Mouse (Mus musculus) intestine, postnatal 0 days (tissue): ENCODE data around the gene Rps6kl1. TPM values are rescaled to one million over a fixed set of nuclear protein-coding genes. Genes with fewer than 3 reads are reported as not detected.

Experiments used
- ATAC-seq: fragments of 200-750 bp; cut with Nextera tagmentation; 2 replicates; pipeline ENCODE4 v1.8.0; 2017; ENCODE audit warnings: mild to moderate bottlenecking, moderate TSS enrichment, moderate library complexity
- H3K27ac ChIP-seq: fragments of 300-500 bp; sonication (generic); 2 replicates; pipeline ENCODE4 v1.5.1; 2014; ENCODE audit warnings: mild to moderate bottlenecking, low read depth, low read length, moderate library complexity
- H3K27me3 ChIP-seq: fragments of 300-500 bp; sonication (generic); replicated peaks from 2 replicates; pipeline ENCODE4 v1.6.1; 2014; ENCODE audit warnings: low read length, mixed read lengths; ENCODE audit not compliant: control insufficient read depth, insufficient read depth
- H3K36me3 ChIP-seq: fragments of 300-500 bp; sonication (generic); 2 replicates; pipeline ENCODE4 v1.6.1; 2014; ENCODE audit warnings: mild to moderate bottlenecking, moderate library complexity; ENCODE audit not compliant: control insufficient read depth, insufficient read depth
- H3K4me1 ChIP-seq: fragments of 300-500 bp; sonication (generic); replicated peaks from 2 replicates; pipeline ENCODE4 v1.6.1; 2014; ENCODE audit warnings: antibody characterized with exemption, low read length, mixed read lengths; ENCODE audit not compliant: control insufficient read depth, insufficient read depth
- H3K4me2 ChIP-seq: fragments of 300-500 bp; sonication (generic); replicated peaks from 2 replicates; pipeline ENCODE4 v1.6.1; 2014; ENCODE audit warnings: low read depth, mild to moderate bottlenecking, moderate library complexity
- H3K4me3 ChIP-seq: fragments of 300-500 bp; sonication (generic); 2 replicates; pipeline ENCODE4 v1.5.1; 2014; ENCODE audit warnings: low read depth, low read length
- H3K9ac ChIP-seq: fragments of 300-500 bp; sonication (generic); 2 replicates; pipeline ENCODE4 v1.6.1; 2014; ENCODE audit warnings: mild to moderate bottlenecking, low read depth, low read length
- H3K9me3 ChIP-seq: fragments of 300-500 bp; sonication (generic); 2 replicates; pipeline ENCODE4 v1.6.1; 2016; ENCODE audit warnings: mixed run types; ENCODE audit not compliant: control insufficient read depth
- CTCF ChIP-seq: sonication (generic); IDR thresholded peaks from 2 replicates; pipeline ENCODE4 v1.5.1; 2016; ENCODE audit warnings: low read depth, mild to moderate bottlenecking, control low read depth, antibody characterized with exemption, moderate library complexity
- WGBS: fragments of 180-500 bp; shearing (Covaris S2); extraction: QIAGEN DNeasy Blood & Tissue Kit; methylation state at CpG from one replicate; pipeline ENCODE4 v1.1.7; 2014; 5-methylcytosine and 5-hydroxymethylcytosine counted together
- polyA plus RNA-seq: library from polyadenylated mRNA; unstranded; fragments of >200 nt; fragmentation: Nextera tagmentation; extraction: Ambion mirVana; gene quantifications from 2 replicates; pipeline ENCODE4 v1.2.1, GENCODE M21; 2015

Gene Rps6kl1
- polyA plus RNA-seq: 1.3 and 1.9 TPM in 2 replicates

DNA sequence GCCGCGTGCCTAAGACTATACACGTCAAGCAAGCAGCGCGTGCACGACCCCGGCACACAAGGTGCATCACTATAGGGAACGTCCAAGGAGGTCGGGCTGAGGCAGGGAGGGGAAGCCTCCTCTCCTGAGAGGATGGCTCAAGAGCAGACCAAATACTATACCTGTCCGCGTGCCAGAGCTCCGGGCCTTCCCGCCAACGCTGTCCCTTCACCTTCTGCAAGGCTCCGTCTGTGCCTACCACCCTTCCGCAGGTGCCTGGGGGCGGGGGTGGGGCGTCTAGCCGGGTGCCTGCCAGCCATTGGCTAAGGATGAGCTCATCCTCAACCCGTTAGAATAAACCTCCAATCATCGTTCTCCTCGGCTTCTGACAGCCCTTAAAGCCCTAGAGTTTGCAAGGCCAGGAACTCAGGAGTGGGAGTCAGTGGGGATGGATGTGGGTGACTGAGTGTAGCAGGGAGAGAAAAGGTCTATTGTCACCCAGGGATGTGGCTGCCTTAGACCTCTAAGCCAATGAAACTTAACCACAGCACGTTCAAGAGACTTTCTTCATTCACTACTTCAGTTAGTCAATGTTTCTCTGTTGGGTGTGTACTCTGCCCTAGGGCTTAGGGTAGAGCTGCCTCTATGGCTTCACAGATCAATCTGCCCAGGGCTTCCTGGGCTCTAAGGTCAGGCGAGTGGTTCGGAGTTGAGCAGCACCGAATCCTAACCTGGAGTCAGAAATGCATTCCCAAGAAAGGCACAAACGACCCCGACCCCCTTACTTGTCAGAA, at the start of gene Rps6kl1:
Gene Rps6kl1 (minus strand): TSS at position 263 of the 773 bp plus-strand sequence.
- Histone ChIP-seq H3K9me3 (no peaks in the 10 kb centered on the region), H3K4me2 (peak within 1 kb of the TSS; percentile 62), H3K27ac (no peak within 1 kb of the TSS), H3K9ac (no peak within 1 kb of the TSS), H3K36me3 (no peaks in the 10 kb centered on the region), H3K27me3 (no peaks in the 10 kb centered on the region), H3K4me1 (no peaks in the 10 kb centered on the region), H3K4me3 (peak within 1 kb of the TSS; percentile 24)
- ATAC-seq: peak; percentile 64
- 16% methylated on average over 28 of the region's 28 CpGs for WGBS
- TF ChIP-seq CTCF: no peak

DNA sequence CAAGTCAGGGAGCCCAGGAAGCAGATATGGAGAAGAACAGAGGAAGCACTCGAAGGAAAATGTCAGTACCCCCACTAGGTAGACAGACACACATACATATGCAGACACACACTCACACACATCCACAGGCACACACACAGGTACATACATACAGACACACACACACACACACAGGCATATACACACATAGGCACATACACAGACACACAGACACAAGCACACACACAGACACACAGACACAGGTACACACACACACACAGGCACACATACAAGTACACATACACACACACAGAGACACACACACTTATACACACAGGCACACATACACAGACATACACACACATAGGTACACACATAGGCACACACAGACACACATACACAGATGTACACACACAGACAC, 48.9 kb upstream of the Rps6kl1 start:
- H3K36me3 ChIP-seq: no peaks in the 10 kb centered on the region
- H3K4me1 ChIP-seq: no peaks in the 10 kb centered on the region
- H3K27ac ChIP-seq: no peak overlapping the region
- H3K27me3 ChIP-seq: no peaks in the 10 kb centered on the region
- no peak overlapping the region for H3K4me3 ChIP-seq
- no peak for ATAC-seq
- WGBS: 78% methylated on average over 1 of the region's 1 CpGs
- TF ChIP-seq CTCF: no peak
- no peaks in the 10 kb centered on the region for H3K9me3 ChIP-seq
- H3K9ac ChIP-seq: no peak overlapping the region
- no peak overlapping the region for H3K4me2 ChIP-seq

DNA sequence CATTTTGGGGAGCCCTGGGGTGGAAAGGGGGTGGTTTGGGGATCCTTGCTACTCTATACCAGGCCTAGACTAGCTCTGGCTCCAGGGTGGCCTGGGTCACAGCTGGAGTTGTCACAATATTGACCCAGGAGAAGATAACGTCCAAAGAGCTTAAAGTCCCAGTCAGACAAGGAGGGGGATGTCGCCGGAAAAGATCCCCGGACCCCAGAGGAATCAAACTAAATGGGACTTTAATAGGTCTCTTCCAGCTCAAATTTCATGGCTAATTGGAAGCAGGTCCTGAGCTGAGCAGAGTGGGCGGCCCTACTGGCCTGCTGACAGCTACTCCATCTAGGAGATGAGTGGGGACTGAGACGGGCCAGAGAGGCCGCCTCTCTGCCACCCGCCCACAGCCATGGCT, 46.9 kb upstream of the Rps6kl1 start:
- Histone ChIP-seq H3K4me1 (no peaks in the 10 kb centered on the region; the same call in 1 of the 2 replicates), H3K4me3 (no peak overlapping the region), H3K4me2 (no peak overlapping the region), H3K36me3 (no peaks in the 10 kb centered on the region), H3K27me3 (no peaks in the 10 kb centered on the region), H3K9me3 (no peaks in the 10 kb centered on the region), H3K27ac (no peak overlapping the region), H3K9ac (no peak overlapping the region)
- TF ChIP-seq CTCF: no peak
- no peak for ATAC-seq
- 47% methylated on average over 8 of the region's 8 CpGs for WGBS

DNA sequence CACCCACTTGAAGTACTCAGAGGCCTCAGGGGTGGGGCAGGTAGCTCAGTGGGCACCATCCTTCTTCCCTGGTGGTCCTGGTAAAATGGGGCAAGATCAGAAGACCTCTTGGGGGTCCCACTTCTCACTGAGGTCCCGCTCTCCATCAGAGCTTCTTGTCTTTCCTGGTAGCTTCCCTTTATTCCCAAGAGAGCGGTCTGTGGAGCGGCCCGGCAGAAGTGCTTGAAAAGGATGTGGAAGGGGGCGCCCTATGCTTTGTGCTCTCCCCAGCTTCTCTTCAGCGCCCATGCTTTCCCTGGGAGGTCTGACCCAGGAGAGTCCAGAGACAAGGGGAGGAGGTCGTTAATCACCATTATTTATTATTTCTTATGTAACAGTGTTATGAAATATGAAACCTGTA, 46.3 kb upstream of the Rps6kl1 start:
- no peak for TF ChIP-seq CTCF

DNA sequence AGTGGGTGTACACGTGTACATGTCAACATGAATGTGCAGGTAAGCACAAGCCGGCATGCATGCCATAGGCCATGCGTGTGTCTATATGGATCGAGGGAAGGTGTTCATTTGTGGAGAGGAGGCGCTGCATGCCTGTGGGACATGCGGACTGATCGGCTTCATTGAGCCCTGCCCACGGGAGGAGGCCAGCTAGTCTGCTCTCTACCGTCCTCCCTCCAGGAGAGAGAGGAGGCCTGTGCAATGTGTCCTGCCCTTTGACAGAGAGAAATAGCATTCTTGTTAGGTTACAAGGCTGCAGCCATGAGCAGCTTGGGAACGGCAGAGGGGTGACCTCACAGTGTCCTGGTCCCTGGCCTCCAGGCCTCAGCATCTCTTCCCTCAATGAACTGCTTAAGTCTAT, 45.1 kb upstream of the Rps6kl1 start:
- H3K27ac ChIP-seq: no peak overlapping the region
- no peaks in the 10 kb centered on the region for H3K27me3 ChIP-seq
- no peaks in the 10 kb centered on the region for H3K9me3 ChIP-seq
- H3K4me1 ChIP-seq: no peaks in the 10 kb centered on the region; the same call in 1 of the 2 replicates
- no peak for ATAC-seq
- H3K4me3 ChIP-seq: no peak overlapping the region
- H3K9ac ChIP-seq: no peak overlapping the region
- no peak overlapping the region for H3K4me2 ChIP-seq
- 82% methylated on average over 10 of the region's 10 CpGs for WGBS
- H3K36me3 ChIP-seq: no peaks in the 10 kb centered on the region
- no peak for TF ChIP-seq CTCF

More for the DNA sequence above, 46.3 kb upstream of the Rps6kl1 start:
- Histone ChIP-seq H3K9me3 (no peaks in the 10 kb centered on the region), H3K4me3 (no peak overlapping the region), H3K36me3 (no peaks in the 10 kb centered on the region), H3K9ac (no peak overlapping the region), H3K4me1 (no peaks in the 10 kb centered on the region; the same call in 1 of the 2 replicates), H3K4me2 (no peak overlapping the region), H3K27me3 (no peaks in the 10 kb centered on the region), H3K27ac (no peak overlapping the region)
- no peak for ATAC-seq
- 76% methylated on average over 7 of the region's 7 CpGs for WGBS

DNA sequence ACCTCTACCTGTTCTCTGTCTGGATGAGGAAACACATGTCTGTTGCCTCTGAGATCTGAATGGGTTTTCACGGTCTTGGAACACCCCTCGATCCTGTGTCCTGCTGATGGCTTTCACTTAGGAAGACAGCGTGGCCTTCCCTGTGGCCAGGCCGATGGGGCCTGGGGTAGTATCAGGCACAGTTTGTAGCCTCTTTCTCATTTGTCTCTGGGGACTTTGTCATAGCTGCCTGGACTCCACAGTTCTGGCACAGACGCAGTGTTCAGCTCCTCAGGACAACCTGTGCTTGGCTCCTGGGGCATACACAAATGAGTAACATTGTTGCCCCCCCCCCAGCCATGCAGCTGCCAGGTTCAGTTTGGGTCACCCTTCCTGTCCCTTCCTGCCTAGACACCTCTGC, 44.0 kb upstream of the Rps6kl1 start:
- Histone ChIP-seq H3K4me1 (no peaks in the 10 kb centered on the region; the same call in 1 of the 2 replicates), H3K27me3 (no peaks in the 10 kb centered on the region), H3K36me3 (no peaks in the 10 kb centered on the region), H3K9ac (no peak overlapping the region), H3K4me2 (no peak overlapping the region), H3K27ac (no peak overlapping the region), H3K9me3 (no peaks in the 10 kb centered on the region), H3K4me3 (no peak overlapping the region)
- WGBS: 71% methylated on average over 5 of the region's 5 CpGs
- TF ChIP-seq CTCF: no peak
- no peak for ATAC-seq
